Mouse (Mus musculus) limb, embryonic 11.5 days (tissue): ENCODE data around the gene Ankrd34a. TPM values are rescaled to one million over a fixed set of nuclear protein-coding genes. Genes with fewer than 3 reads are reported as not detected.

Experiments used
- ATAC-seq: fragments of 200-750 bp; cut with Nextera tagmentation; 2 replicates; pipeline ENCODE4 v1.8.0; 2017; ENCODE audit warnings: low read depth; ENCODE audit not compliant: insufficient number of reproducible peaks, low FRiP score, low TSS enrichment
- DNase-seq: peaks from one replicate; pipeline ENCODE4 v3.0.0-alpha.2; 2015; ENCODE audit warnings: low spot score
- H3K27ac ChIP-seq: fragments of 300-500 bp; sonication (generic); replicated peaks from 2 replicates; pipeline ENCODE4 v1.5.1; 2014; ENCODE audit warnings: low read depth, mild to moderate bottlenecking, low read length
- H3K27me3 ChIP-seq: fragments of 300-500 bp; sonication (generic); 2 replicates; pipeline ENCODE4 v1.6.1; 2014; ENCODE audit warnings: mild to moderate bottlenecking, low read length, mixed read lengths; ENCODE audit not compliant: control insufficient read depth, insufficient read depth
- H3K36me3 ChIP-seq: fragments of 300-500 bp; sonication (generic); 2 replicates; pipeline ENCODE4 v1.6.1; 2014; ENCODE audit warnings: mild to moderate bottlenecking, low read length, moderate library complexity, mixed read lengths; ENCODE audit not compliant: control insufficient read depth, insufficient read depth
- H3K4me1 ChIP-seq: fragments of 300-500 bp; sonication (generic); 2 replicates; pipeline ENCODE4 v1.6.1; 2014; ENCODE audit warnings: low read length, mixed read lengths; ENCODE audit not compliant: control insufficient read depth, insufficient read depth
- H3K4me2 ChIP-seq: fragments of 300-500 bp; sonication (generic); 2 replicates; pipeline ENCODE4 v1.6.1; 2014; ENCODE audit warnings: low read depth, mild to moderate bottlenecking, moderate library complexity; ENCODE audit not compliant: severe bottlenecking
- H3K4me3 ChIP-seq: fragments of 300-500 bp; sonication (generic); 2 replicates; pipeline ENCODE4 v1.5.1; 2014; ENCODE audit warnings: low read depth, low read length
- H3K9ac ChIP-seq: fragments of 300-500 bp; sonication (generic); 2 replicates; pipeline ENCODE4 v1.6.1; 2014; ENCODE audit warnings: mild to moderate bottlenecking, low read length
- H3K9me3 ChIP-seq: fragments of 300-500 bp; sonication (generic); 2 replicates; pipeline ENCODE4 v1.6.1; 2016; ENCODE audit warnings: low read length; ENCODE audit not compliant: control insufficient read depth
- WGBS: fragments of 180-500 bp; shearing (Covaris S2); extraction: QIAGEN DNeasy Blood & Tissue Kit; methylation state at CpG from one replicate; pipeline ENCODE4 v1.1.7; 2014; 5-methylcytosine and 5-hydroxymethylcytosine counted together
- polyA plus RNA-seq: library from polyadenylated mRNA; unstranded; fragments of >200 nt; fragmentation: Nextera tagmentation; extraction: Ambion mirVana; gene quantifications from 2 replicates; pipeline ENCODE4 v1.2.1, GENCODE M21; 2014

The Ankrd34a gene
- polyA plus RNA-seq, 1 experiment from 2014 or later = 1.7 TPM

GRCm38 (mm10) chr3:96566661-96567450, 29.6 kb upstream of the Ankrd34a start:
- DNase-seq (no peak), ATAC-seq (no peak)
- peaks cover 8% of the 10 kb centered on the region; the same call in 1 of the 2 replicates for H3K4me1 ChIP-seq
- no peak overlapping the region for H3K4me3 ChIP-seq
- WGBS = 88% methylated on average over 8 of the region's 8 CpGs
- no peaks in the 10 kb centered on the region for H3K36me3 ChIP-seq
- no peaks in the 10 kb centered on the region for H3K9me3 ChIP-seq
- H3K9ac ChIP-seq = no peak overlapping the region
- no peaks in the 10 kb centered on the region for H3K27me3 ChIP-seq
- H3K27ac ChIP-seq = no peak overlapping the region
- H3K4me2 ChIP-seq = no peak overlapping the region

GRCm38 (mm10) chr3:96568605-96569004, 27.8 kb upstream of the Ankrd34a start:
- H3K27ac ChIP-seq = no peak overlapping the region; the same call in 1 of the 2 replicates
- DNase-seq = no peak
- no peaks in the 10 kb centered on the region for H3K9me3 ChIP-seq
- ATAC-seq = no peak
- H3K36me3 ChIP-seq = no peaks in the 10 kb centered on the region
- no peak overlapping the region for H3K9ac ChIP-seq
- no peak overlapping the region for H3K4me2 ChIP-seq
- WGBS = 88% methylated on average over 8 of the region's 8 CpGs
- no peaks in the 10 kb centered on the region for H3K27me3 ChIP-seq
- H3K4me1 ChIP-seq = peaks cover 8% of the 10 kb centered on the region; the same call in 1 of the 2 replicates
- no peak overlapping the region for H3K4me3 ChIP-seq

- DNase-seq = no peak
Measured at GRCm38 (mm10) chr3:96569506-96569905, 26.9 kb upstream of the Ankrd34a start.

DNA sequence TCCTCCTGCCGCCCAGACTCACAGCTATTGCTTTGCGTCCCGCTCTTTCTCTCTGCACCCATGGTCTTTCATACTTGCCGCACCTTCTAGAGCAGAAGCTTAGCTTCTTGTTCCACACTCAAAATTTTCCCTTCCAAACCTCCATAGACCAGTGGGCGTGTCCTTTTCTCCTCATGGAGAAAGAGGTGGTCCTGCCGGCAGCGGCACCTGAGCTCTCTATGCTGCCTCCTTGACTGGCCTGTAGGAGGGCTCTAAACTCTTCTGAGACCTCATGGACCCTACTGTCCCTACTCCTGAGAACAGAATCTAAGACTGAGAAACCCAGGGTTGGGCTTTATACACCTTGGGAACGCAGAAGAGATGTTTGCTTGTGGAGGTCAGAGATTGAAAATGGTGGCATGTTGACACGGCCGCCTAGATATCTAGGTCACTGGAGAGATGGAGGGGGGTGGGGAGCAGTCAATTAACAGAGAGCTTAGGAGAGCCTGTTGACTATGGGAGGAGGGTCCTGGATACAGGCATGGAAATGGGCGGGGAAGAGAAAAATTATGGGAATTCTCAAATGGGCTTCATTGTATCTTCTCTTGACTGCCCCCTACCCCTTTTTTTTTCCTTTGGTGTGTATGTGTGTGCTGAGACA, 26.4 kb upstream of the Ankrd34a start:
- 83% methylated on average over 11 of the region's 11 CpGs for WGBS
- Histone ChIP-seq H3K4me1 (no peaks in the 10 kb centered on the region), H3K9ac (no peak overlapping the region), H3K27ac (no peak overlapping the region), H3K9me3 (no peaks in the 10 kb centered on the region), H3K4me3 (no peak overlapping the region), H3K4me2 (no peak overlapping the region), H3K27me3 (no peaks in the 10 kb centered on the region), H3K36me3 (no peaks in the 10 kb centered on the region)
- ATAC-seq (no peak), DNase-seq (no peak)

More at GRCm38 (mm10) chr3:96569506-96569905, 26.9 kb upstream of the Ankrd34a start:
- Histone ChIP-seq H3K4me2 (no peak overlapping the region), H3K36me3 (no peaks in the 10 kb centered on the region), H3K27ac (no peak overlapping the region), H3K9ac (no peak overlapping the region), H3K4me1 (peaks cover 4% of the 10 kb centered on the region; the same call in 1 of the 2 replicates), H3K27me3 (no peaks in the 10 kb centered on the region), H3K4me3 (no peak overlapping the region), H3K9me3 (no peaks in the 10 kb centered on the region)
- WGBS = 94% methylated on average over 13 of the region's 13 CpGs
- ATAC-seq = no peak

- Histone ChIP-seq H3K9me3 (no peaks in the 10 kb centered on the region), H3K9ac (no peak overlapping the region), H3K4me1 (no peaks in the 10 kb centered on the region), H3K4me2 (no peak overlapping the region), H3K4me3 (no peak overlapping the region), H3K27me3 (no peaks in the 10 kb centered on the region), H3K36me3 (no peaks in the 10 kb centered on the region), H3K27ac (no peak overlapping the region)
- WGBS = 79% methylated on average over 7 of the region's 7 CpGs
- ATAC-seq (no peak), DNase-seq (no peak)
Measured at GRCm38 (mm10) chr3:96570643-96571042, 25.8 kb upstream of the Ankrd34a start.

DNA sequence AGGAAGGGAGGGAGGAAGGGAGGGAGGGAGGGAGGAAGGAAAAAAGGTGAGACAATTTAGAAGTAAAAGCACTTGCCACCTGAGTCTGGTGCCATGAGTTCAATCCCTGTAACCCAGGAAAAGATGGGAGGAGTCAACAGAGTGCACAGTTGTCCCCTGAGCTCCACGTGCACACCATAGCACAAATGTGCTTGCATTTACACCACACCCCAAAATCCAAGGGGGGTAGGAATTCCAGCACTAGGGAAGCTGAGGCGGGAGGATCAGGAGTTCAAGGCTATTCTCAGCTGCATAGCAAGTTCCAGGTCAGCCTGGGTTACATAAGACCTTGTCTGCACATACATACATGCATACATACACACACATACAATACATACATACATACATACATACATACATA, 25.1 kb upstream of the Ankrd34a start:
- Histone ChIP-seq H3K4me1 (peaks cover 3% of the 10 kb centered on the region; the same call in 1 of the 2 replicates), H3K4me2 (no peak overlapping the region), H3K9ac (no peak overlapping the region), H3K36me3 (no peaks in the 10 kb centered on the region), H3K27me3 (no peaks in the 10 kb centered on the region), H3K4me3 (no peak overlapping the region), H3K27ac (no peak overlapping the region), H3K9me3 (no peaks in the 10 kb centered on the region)
- no peak for ATAC-seq
- no peak for DNase-seq
- WGBS = 72% methylated on average over 2 of the region's 2 CpGs

- ATAC-seq (no peak), DNase-seq (no peak)
- Histone ChIP-seq H3K4me1 (peaks cover 11% of the 10 kb centered on the region), H3K4me3 (no peak overlapping the region), H3K27ac (no peak overlapping the region), H3K9ac (no peak overlapping the region), H3K4me2 (no peak overlapping the region), H3K27me3 (no peaks in the 10 kb centered on the region), H3K9me3 (no peaks in the 10 kb centered on the region), H3K36me3 (no peaks in the 10 kb centered on the region)
- 81% methylated on average over 16 of the region's 16 CpGs for WGBS
Measured at GRCm38 (mm10) chr3:96571896-96572698, 24.3 kb upstream of the Ankrd34a start.
